Mouse (Mus musculus): ENCODE measurements around the gene Cisd3. TPM values are rescaled to one million over a fixed set of nuclear protein-coding genes. Genes with fewer than 3 reads are reported as not detected.
"Not testable (repeated sequence)": the region's sequence is repeated elsewhere in the genome, so short reads cannot be mapped to it uniquely, and the experiment has no call there.

Gene Cisd3
- polyA plus RNA-seq, 1 experiment from 2014 or later, result 45.5 TPM

DNA sequence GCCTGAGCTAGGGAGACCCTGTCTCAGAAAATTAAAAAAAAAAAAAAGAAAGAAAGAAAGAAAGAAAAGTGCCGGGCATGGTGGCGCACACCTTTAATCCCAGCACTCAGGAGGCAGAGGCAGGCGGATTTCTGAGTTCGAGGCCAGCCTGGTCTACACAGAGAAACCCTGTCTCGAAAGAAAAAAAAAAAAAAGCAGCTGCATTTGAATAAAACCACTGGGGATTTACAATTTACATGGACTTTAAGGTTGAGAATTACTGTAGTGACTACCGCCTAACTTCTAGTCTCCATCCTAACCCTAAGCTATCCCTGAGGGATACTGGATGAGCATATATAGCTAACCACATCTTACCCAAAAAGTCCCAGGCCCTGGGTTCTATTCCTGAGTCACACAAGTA is 27.7 kb upstream of the Cisd3 start:
- not testable (repeated sequence) for H3K36me3 ChIP-seq; ATAC-seq (ENCODE audit: borderline replicate concordance, extremely low read depth, low FRiP score, low TSS enrichment); H3K27ac ChIP-seq; H3K9me3 ChIP-seq; H3K9ac ChIP-seq; H3K4me2 ChIP-seq; H3K4me3 ChIP-seq
- 91% methylated on average over 6 of the region's 6 CpGs for WGBS
- Histone ChIP-seq H3K4me1 (peaks cover 37% of the 10 kb centered on the region), H3K27me3 (peaks cover 15% of the 10 kb centered on the region)

DNA sequence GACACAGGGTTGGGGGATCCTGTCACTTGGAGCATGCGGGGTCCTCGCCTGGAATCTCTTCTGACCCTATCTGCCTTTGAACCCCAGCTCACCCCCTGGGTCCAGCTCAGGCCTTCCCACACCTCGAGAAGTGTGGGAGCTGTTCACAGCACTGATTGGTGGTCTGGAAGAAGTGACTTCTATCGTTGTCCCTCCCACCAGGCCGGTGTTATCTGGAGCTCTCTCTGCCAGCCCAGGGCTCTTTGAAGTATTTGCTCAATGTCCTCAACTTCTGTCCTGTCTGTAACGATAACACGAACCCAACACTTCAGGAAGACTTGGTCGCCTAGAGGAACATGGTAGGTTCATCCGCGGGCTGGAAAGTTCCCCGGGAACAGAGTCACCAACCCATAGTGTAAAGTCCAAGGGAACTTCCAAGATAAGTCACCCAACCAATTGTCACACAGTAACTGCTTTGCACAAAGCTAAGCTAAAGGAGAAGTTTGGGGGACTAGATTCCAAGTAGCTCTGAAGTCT is 26.8 kb upstream of the Cisd3 start:
- 37% methylated on average over 11 of the region's 11 CpGs for WGBS

DNA sequence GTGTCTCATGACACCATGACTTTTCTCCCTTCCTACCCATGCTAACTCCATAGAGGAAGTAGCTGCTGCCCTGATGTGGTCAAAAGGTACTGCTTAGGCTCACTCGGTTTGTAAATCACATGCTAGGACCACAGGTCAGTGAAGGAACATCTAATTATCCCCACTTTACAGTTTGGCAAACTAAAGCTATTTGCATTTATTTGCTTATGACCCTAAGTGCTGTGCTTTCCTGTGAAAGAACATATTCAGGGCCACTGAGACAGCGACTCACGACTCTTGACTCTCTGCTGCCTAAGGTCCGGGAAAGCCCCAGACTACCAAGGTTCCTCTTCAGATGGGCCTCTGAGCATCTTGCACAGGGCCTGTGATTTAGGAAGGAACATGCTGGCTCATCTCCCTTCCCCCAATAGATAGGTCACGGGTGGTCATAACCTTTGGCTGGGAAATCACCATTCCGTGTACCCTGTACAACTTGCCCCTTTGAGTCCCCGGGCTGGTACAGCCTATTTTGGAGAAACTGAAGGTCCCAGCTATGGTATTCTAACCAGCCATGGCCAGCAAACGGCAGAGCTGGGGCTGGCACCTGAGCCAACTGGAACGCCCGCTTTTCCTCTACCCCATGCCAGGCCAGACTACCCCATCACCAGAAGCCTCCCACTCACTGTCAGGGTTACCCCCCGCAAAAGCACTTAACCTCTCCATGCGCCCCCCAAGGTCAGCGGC is 26.2 kb upstream of the Cisd3 start:
- no peak for ATAC-seq (ENCODE audit: borderline replicate concordance, extremely low read depth, low FRiP score, low TSS enrichment)
- Histone ChIP-seq H3K4me3 (peak overlapping the region; percentile 93), H3K36me3 (no peaks in the 10 kb centered on the region), H3K27me3 (peaks cover 15% of the 10 kb centered on the region), H3K9ac (peak overlapping the region; percentile 88), H3K27ac (peak overlapping the region; percentile 84), H3K4me2 (peak overlapping the region; percentile 86), H3K9me3 (no peaks in the 10 kb centered on the region), H3K4me1 (peaks cover 39% of the 10 kb centered on the region)
- WGBS, result 6% methylated on average over 13 of the region's 13 CpGs

More for the DNA sequence above, 26.8 kb upstream of the Cisd3 start:
- ATAC-seq (ENCODE audit: borderline replicate concordance, extremely low read depth, low FRiP score, low TSS enrichment), result no peak
- H3K4me1 ChIP-seq, result peaks cover 37% of the 10 kb centered on the region
- no peaks in the 10 kb centered on the region for H3K9me3 ChIP-seq
- H3K36me3 ChIP-seq, result no peaks in the 10 kb centered on the region
- peak overlapping the region; percentile 86 for H3K4me2 ChIP-seq
- H3K27me3 ChIP-seq, result peaks cover 15% of the 10 kb centered on the region
- H3K27ac ChIP-seq, result no peak overlapping the region
- no peak overlapping the region for H3K9ac ChIP-seq
- H3K4me3 ChIP-seq, result peak overlapping the region; percentile 93; the same call in 1 of the 2 replicates

DNA sequence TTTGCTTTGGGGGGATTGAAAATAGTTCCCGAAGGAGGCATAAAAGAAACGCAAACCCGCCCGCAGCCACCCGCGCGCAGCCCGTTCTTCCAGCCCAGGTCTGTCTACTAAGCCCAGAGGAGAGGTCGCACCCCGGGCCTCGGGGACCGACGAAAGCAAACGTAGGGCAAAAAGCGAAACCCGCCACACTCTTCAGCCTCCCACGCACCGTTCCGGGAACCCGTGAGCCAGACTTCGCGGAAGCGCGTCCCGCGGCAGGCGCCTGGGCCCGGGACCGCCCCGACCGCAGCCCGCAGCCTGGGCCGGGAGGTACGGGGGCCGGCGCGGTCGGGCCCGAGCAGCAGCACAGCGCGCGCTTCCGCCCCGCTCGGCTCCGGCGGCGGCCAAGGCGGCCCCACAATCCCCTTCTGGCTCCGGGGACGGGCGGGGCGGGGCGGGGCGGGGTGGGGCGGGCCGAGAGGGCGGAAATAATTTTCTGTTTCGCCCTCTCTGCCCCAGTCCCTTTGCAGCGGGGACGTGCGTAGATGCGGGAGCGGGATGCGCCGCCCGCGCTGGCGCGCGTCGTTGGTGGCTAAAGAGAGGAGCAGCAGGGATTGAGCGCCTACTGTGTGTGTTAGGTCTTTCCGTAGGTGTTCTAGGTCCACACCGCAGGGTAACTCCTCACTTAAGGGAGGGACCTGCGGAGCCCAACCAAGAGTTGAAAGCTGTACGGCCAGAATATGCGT is 25.5 kb upstream of the Cisd3 start:
- ATAC-seq (ENCODE audit: borderline replicate concordance, extremely low read depth, low FRiP score, low TSS enrichment), result peak; percentile 85
- under 1% methylated on average over 58 of the region's 78 CpGs for WGBS
- H3K36me3 ChIP-seq, result no peaks in the 10 kb centered on the region
- H3K27me3 ChIP-seq, result peaks cover 15% of the 10 kb centered on the region
- peak overlapping the region; percentile 88 for H3K9ac ChIP-seq
- H3K4me2 ChIP-seq, result peak overlapping the region; percentile 86
- H3K27ac ChIP-seq, result peak overlapping the region; percentile 84
- peak overlapping the region; percentile 93 for H3K4me3 ChIP-seq
- no peaks in the 10 kb centered on the region for H3K9me3 ChIP-seq
- H3K4me1 ChIP-seq, result peaks cover 46% of the 10 kb centered on the region

DNA sequence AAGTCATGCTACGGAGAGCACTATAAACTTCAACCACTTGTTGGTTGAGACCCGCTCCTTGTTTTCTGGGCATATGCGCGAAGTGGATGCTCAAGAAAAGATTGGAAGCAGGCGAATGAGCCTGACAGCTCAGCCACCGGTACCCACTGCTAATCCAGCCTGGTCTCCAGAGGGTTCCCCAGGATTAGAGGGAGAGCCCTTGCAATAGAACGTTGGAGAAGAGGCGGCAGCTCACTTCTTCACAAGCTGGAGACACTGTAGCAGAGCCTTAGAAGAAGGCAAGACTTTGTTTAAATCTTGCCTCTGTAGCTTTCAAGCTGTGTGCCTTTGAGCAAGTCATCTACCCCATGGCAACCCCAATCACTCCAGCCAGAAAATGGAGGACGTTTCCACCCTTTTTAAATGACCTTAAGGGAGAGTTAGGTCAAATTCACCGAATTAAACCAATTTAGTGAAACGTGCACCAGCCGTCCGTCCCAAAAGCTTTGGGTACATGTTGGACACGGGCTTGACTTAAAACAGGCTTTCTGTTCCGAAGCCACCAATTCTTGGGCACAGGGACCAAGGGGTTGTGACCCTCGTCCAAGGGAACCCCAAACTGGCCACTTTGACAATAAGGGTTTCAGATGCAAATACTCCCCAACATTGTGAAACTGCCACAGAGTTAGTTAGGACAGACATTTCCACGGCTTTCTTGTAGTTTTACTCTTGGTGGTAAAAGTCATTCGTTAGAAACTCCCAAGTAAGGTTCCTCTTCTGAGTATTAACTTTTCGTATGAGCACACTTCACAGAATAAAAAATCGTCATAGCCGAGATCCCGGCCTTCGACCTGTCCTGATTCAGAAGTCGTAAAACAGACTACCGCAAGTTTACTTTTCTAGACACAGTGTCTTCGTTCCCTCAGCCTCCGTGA is 24.6 kb upstream of the Cisd3 start:
- 4% methylated on average over 27 of the region's 27 CpGs for WGBS
- Histone ChIP-seq H3K4me3 (peak overlapping the region; percentile 93), H3K27me3 (peaks cover 15% of the 10 kb centered on the region), H3K36me3 (peaks cover 6% of the 10 kb centered on the region), H3K9ac (peak overlapping the region; percentile 88), H3K4me2 (peak overlapping the region; percentile 86), H3K9me3 (no peaks in the 10 kb centered on the region), H3K4me1 (peaks cover 51% of the 10 kb centered on the region), H3K27ac (peak overlapping the region; percentile 94)
- no peak for ATAC-seq (ENCODE audit: borderline replicate concordance, extremely low read depth, low FRiP score, low TSS enrichment)

DNA sequence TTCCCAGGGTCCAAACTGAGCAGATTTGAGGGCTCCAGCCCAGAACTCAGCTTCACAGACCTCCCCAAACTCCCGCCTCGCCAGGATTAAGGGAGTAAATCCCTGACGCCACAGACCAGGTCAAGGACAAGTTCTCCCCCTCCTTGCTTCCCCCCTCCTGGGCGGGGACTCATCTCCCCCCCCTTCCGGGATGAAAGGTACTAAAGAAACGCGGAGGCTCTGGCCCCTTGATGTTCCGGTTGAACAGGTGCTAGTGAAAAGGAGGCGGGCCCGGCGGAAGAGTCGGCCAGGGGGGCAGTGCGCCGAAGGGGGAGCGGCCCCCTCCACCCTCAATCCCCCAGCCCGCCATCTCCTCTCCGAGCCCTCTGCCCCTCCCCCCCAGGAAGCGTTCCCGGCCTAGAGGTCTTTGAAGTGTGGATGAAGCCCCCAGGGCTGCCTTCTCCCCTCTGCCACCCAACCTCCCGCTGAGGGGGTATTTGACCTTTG is 23.9 kb upstream of the Cisd3 start:
- Histone ChIP-seq H3K4me1 (peaks cover 52% of the 10 kb centered on the region), H3K36me3 (peaks cover 13% of the 10 kb centered on the region), H3K9ac (0 out of 2 replicates have a peak overlapping the region, but pooled peaks have one; percentile 11), H3K9me3 (no peaks in the 10 kb centered on the region), H3K4me3 (peak overlapping the region; percentile 93), H3K4me2 (peak overlapping the region; percentile 86), H3K27me3 (peaks cover 15% of the 10 kb centered on the region), H3K27ac (peak overlapping the region; percentile 94)
- 0% methylated on average over 20 of the region's 20 CpGs for WGBS
- no peak for ATAC-seq (ENCODE audit: borderline replicate concordance, extremely low read depth, low FRiP score, low TSS enrichment)

DNA sequence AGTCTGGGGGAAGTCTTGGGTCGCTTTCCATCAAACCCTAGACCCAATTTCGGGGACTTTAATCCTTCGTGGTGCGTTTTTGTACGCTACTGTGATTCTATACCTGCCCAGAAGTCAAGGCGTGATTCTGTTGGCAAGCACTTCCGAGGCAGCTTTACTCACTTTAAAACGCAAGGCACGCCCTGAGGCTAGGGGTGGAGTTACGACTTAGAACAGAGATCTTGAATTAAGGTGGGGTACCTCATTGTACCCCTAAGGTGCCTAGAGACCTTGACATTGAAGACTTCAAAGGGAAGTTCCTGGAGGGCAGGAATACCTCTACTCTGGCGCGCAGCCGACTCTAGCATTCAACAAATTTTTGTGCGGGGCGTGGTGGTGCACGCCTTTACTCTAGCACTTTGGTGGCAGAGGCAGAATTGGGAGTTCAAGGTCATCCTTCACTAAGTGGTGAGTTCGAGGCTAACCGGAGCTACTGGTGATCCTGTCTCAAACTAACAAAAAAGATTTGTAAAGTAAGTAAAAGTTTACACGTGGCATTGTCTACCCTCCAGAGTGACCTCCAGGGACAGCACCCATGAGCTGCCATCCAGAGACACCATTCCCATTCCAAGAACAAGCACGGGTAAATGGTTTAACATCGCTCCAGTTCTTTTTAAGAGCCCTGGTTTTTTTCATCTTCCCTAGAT is 23.3 kb upstream of the Cisd3 start:
- peak overlapping the region; percentile 94 for H3K27ac ChIP-seq
- no peaks in the 10 kb centered on the region for H3K9me3 ChIP-seq
- ATAC-seq (ENCODE audit: borderline replicate concordance, extremely low read depth, low FRiP score, low TSS enrichment), result no peak
- H3K4me1 ChIP-seq, result peaks cover 57% of the 10 kb centered on the region
- peak overlapping the region; percentile 86 for H3K4me2 ChIP-seq
- H3K4me3 ChIP-seq, result peak overlapping the region; percentile 93
- 1% methylated on average over 21 of the region's 21 CpGs for whole genome bisulfite sequencing
- H3K9ac ChIP-seq, result peak overlapping the region; percentile 89
- H3K36me3 ChIP-seq, result peaks cover 20% of the 10 kb centered on the region
- peaks cover 15% of the 10 kb centered on the region for H3K27me3 ChIP-seq

DNA sequence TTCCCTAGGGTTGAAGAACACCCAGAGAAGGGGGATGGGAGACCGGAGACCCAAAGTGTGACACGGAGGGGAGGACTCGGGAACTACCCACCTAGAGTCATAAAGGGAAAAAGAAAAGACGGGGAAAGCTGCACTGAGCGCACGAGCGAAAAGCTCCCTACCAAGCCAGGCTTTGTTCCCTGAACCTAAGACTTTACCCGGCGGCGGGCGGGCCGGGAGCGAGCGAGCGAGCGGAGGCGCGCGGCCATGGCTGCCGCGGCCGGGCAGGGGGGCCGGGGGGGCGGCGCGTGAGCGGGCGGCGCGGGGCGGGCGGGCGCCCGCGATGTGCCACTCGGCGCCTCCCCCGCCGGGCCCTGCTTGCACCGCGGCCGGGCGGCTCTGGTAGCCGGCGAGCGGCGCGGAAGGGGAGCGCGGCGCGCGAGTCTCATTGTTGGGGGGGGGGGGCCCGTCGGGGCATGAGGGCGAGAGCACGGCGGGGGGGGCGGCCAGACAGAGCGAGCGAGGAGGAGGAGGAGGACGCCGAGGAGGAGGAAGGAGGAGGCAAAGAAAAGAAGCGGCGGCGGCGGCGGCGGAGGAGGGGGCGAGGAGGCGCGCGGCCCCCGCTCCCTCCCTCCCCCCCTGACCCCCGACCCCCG is 22.6 kb upstream of the Cisd3 start, which contains the start of gene Mllt6:
Gene Mllt6 (plus strand): TSS at position 522 of the 635 bp plus-strand sequence.
- ATAC-seq (ENCODE audit: borderline replicate concordance, extremely low read depth, low FRiP score, low TSS enrichment), result peak; percentile 36
- H3K9me3 ChIP-seq, result no peaks in the 10 kb centered on the region
- peak within 1 kb of the TSS; percentile 93 for H3K4me3 ChIP-seq
- H3K36me3 ChIP-seq, result peaks cover 24% of the 10 kb centered on the region
- peaks cover 57% of the 10 kb centered on the region for H3K4me1 ChIP-seq
- peaks cover 15% of the 10 kb centered on the region for H3K27me3 ChIP-seq
- peak within 1 kb of the TSS; percentile 94 for H3K27ac ChIP-seq
- WGBS, result under 1% methylated on average over 21 of the region's 76 CpGs
- H3K9ac ChIP-seq, result peak within 1 kb of the TSS; percentile 89
- peak within 1 kb of the TSS; percentile 86 for H3K4me2 ChIP-seq

DNA sequence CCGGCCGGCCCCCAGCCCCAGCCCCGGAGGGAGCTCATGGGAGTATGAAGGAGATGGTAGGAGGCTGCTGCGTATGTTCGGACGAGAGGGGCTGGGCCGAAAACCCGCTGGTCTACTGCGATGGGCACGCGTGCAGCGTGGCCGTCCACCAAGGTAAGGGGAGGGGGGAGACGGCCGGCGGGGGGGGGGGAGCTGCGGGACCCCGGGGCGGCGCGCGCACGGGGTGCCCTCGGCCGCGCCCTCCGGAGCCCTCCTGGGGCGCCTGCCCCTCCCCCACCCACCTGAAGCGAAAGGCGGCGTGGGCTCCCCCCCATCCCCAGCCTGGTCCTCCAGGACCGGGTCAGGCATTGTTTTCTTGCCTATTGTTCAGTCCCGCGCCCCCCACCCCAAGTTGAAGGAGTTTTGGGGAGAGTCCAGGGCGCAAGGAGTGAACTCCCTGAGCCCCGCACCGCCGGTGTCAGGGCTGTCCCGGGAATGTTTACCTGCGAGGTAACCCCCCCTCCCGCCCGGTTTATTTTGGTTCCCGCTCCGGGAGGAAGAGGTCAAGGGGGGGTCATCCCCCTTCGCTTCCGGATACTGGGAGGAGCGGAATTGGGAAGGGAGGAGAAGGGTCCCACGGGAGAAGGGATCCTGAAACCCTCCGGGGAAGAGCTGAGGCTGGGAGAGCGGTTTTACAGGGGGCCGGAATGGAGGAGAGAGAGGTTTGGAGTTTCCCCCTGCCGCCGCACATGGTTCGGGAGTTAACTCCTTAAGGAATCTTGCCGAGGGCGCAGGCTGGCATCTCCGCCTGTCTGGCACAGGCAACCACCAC is 21.9 kb upstream of the Cisd3 start:
- peak overlapping the region; percentile 89 for H3K9ac ChIP-seq
- H3K4me3 ChIP-seq, result peak overlapping the region; percentile 93
- no peaks in the 10 kb centered on the region for H3K9me3 ChIP-seq
- peaks cover 15% of the 10 kb centered on the region for H3K27me3 ChIP-seq
- H3K4me2 ChIP-seq, result peak overlapping the region; percentile 86
- peaks cover 57% of the 10 kb centered on the region for H3K4me1 ChIP-seq
- WGBS, result 1% methylated on average over 26 of the region's 57 CpGs
- H3K27ac ChIP-seq, result peak overlapping the region; percentile 94
- H3K36me3 ChIP-seq, result peaks cover 26% of the 10 kb centered on the region
- no peak; the same call in 1 of the 2 replicates for ATAC-seq (ENCODE audit: borderline replicate concordance, extremely low read depth, low FRiP score, low TSS enrichment)

DNA sequence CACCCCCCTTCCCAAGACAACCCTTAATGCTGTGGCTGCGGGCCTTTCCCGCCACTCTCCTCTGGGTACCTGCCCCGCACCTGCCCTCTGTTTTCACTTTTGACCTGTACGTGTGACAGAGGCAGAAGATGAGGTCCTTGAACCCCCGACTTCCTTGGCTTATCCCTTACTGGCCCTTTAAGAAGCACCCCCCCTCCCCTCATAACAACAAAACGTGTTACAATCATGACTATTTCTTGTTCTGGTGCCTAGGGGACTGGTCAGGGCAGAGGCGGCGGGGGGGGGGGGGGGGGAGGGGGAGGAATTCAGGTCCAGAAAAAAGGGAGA is 21.3 kb upstream of the Cisd3 start:
- peaks cover 15% of the 10 kb centered on the region for H3K27me3 ChIP-seq
- no peaks in the 10 kb centered on the region for H3K9me3 ChIP-seq
- ATAC-seq (ENCODE audit: borderline replicate concordance, extremely low read depth, low FRiP score, low TSS enrichment), result no peak
- 2% methylated on average over 6 of the region's 8 CpGs for WGBS
- peak overlapping the region; percentile 89 for H3K9ac ChIP-seq
- peak overlapping the region; percentile 94 for H3K27ac ChIP-seq
- peaks cover 26% of the 10 kb centered on the region for H3K36me3 ChIP-seq
- peak overlapping the region; percentile 86 for H3K4me2 ChIP-seq
- peak overlapping the region; percentile 93 for H3K4me3 ChIP-seq
- peaks cover 58% of the 10 kb centered on the region for H3K4me1 ChIP-seq

All from lung, embryonic 15.5 days (tissue).